Mouse (Mus musculus) kidney, postnatal 4 days (tissue): ENCODE results near the gene Wdr75.

Experiments used
- DNase-seq, 2 experiments: peaks; one replicate each; pipeline ENCODE4 v3.0.0; 2021; ENCODE audit warnings: mixed read lengths in 2 of 2

The Wdr75 gene

DNA sequence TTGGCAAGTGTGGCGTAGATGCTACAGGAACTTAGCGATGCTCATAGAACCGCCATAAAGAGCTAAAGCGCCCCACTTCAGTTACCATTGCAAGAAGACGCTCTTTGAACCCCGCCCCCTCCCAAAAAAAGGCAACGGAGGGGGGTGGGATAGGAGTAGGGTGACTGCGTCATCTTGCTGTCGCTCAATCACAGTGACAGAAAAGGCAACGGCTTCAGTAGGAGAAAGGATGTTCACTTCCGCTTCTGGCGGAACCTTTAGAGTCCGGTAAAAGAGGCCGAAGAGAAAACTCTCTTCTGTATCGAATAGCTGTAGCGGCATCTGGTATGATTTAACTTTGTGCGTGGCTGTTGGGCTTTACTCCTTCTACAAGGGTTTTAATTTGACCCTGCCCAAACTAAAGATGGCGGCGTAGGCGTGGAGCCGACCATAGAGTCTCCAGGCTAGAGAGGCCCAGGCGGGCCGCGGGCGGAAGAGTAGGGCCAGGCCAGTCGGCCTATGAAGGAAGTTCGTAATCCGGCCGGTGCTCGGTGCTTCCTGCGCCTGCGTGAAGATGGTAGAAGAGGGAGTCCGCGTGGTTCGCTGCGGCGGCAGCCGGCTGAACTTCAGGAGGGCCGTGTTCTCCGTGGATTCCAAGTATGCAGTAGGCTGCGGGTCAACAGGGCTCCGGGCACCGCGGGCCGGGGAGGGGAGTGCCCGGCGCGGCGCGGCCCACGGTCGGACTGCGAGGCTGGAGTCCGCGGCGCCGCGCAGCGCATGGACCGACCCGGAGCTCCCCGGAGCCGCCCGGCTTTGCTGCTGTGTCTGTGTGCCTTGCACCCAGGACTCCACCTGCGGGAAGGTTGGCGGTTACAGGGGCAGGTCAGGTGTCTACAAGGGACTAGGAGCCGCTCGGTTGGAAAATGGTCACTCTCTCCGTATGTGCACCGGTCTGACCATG lies at the start of gene Wdr75:
Wdr75 (plus strand) TSS at position 198 of the 940 bp plus-strand sequence.
- peak; percentile 96 to 97 for DNase-seq

DNA sequence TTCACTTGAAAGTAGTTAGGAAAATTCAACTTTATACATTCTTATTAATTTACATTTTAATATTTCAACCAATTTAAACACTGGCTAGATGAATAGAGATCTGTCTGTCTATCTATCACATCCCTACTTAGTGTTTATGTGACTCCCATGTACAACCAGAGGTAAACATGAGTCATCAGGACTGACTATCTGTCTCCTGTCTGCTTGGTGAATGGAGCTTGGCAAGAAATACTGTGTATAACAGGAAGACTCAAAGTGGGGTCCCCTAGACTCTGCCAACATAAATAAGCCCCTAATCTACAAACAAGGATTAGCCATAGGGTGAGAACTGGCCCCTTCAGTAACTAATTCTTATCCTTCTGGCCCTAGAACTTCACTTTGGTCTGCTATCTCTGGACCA lies 39.1 kb upstream of the Wdr75 start:
- no peak for DNase-seq

DNA sequence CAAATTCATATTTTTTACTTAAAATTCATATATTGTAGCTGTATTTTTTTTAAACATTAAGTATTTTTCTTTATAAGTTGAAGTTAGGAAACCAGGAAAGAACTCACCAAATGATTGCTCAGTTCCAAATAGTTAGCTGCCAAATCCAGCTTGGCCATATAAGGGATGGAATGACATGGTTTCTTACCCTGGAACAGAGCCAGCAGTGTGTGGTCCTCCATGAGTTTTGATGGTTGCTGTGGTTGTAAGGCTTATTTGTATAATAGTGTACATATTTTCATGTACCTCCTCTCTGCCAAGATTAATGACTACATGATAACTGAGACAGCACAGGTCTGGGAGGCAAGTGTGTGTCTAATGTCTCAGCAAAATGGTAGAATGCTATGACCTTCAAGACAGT lies 38.3 kb upstream of the Wdr75 start:
- no peak for DNase-seq

DNA sequence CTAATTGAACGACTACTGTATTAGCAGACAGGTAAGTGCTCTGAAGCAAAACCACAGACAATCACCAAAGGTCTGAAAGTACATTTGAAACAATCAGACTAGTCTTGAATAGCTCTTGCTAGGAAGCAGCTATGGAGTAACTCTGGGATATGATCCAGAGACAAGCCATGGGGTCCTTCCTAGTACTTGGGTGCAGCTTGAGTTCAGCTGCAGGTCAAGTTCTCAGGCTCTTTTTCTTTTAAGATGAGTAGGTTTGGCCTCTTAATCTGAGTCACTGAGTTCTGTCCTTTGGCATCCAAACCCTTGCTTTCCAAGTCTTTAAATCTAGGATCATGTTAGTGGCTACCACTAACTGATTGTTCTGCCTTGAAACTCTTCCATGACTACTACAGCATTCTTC lies 37.0 kb upstream of the Wdr75 start:
- DNase-seq, result no peak

- no peak for DNase-seq
These were observed 34.1 kb upstream of the Wdr75 start for GRCm38 (mm10) chr1:45760667-45761467.

DNA sequence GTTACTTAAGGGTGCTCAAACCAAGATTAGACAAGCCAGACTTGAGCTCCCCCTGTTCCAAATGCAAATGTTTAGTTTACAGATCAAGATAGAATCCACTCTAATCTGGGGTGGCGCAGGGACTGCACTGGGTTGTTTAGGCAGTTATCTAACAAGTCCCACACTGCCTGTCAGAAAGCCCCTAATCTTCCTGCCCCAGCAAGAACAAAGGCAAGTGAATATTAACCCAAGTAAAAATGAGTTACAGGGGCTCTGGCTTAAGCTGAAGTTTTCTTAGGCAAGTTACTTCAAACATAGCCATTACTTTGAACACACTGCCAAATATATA lies 33.5 kb upstream of the Wdr75 start:
- no peak for DNase-seq

DNA sequence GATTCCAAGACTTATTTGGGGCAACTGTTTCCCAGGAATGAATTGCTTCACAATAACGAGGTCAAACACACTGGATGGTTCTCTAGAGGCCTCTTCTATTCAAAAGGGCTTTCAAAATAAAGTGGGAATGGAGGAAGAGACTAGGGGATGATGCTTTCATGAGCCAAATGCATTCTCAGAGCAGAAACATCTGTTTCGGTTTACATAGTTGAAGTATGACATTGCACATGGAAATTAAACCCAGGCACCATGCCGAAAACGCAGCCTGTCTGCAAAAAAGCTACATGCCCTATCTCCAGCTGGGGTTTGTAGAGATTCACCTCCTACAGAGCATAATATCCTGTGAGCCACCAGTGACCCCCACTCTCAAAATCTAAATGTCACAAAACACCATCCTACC lies 29.3 kb upstream of the Wdr75 start:
- DNase-seq, result peak; percentile 48 to 65

DNA sequence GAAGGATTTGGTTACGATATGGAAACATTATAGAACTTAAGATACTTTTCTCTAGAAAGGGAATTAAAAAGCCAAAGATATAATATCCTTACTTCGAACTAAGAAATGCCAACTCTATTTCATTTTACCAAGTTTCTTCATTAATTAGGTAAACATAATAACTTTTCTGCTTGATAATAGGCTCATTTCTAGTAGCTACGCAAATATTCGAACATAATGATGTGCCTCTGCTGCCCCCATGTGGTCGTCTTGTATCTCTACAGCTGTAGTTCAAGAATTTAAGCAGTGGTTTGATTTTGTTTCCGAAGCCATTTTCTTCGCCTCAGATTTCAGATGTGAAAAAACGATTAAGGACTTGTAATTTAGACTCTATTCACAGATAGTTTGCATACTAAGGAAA lies 28.8 kb upstream of the Wdr75 start:
- DNase-seq, result peak; percentile 88 to 89

DNA sequence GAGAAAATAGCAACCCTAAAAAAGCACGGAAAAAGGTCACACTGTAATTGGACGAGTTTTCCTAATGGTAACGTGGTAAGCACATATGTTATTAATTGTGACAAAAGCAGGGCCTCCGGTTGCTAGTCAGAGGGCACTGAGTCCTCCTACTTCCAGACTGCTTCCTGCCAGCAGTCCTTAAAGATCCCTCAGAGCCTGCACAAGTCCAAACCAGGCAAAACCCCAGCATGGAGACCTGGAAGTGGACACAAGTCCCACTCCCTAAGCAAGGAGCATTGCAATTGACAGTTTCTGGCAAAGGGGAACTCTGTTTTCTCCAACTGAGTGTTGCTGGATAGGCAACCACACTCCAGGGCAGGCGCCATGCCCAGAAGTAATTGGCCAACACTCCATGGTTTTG lies 27.4 kb upstream of the Wdr75 start:
- no peak for DNase-seq

- DNase-seq, result no peak
These were observed 25.6 kb upstream of the Wdr75 start for GRCm38 (mm10) chr1:45769321-45769720.

GRCm38 (mm10) chr1:45770051-45770450 lies 24.9 kb upstream of the Wdr75 start:
- no peak for DNase-seq

DNA sequence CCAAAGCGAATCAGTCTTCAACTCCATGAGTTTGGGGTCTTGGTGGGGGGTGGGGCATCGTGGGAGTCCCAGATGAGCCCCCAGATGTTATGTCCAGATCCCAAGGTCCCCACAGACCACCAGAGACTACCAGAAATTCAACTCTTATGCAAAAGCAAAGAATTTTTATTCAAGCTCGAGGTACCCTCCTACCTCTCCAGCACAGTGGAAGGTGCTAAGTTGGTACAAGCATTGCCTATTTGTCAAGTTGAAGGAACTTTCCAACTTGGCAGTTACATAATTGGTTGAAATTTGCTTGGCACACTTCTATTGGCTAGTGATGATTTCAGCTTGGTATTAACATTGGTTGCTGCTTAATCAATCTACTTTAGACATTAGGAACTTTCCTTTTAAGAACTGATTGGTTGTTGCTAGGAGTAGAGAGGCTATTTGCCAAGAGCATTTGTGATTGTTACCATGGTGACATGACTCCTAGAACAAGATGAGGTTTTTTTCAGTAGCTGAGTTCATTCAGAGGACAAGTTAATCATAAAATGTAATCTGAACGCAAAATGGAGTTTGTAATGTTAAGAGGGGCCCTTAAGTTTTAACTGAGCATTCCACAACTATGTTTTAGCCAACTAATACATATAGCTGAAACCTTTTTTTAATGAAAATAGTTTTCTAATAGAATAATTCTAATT lies 14.2 kb upstream of the Wdr75 start:
- no peak for DNase-seq

DNA sequence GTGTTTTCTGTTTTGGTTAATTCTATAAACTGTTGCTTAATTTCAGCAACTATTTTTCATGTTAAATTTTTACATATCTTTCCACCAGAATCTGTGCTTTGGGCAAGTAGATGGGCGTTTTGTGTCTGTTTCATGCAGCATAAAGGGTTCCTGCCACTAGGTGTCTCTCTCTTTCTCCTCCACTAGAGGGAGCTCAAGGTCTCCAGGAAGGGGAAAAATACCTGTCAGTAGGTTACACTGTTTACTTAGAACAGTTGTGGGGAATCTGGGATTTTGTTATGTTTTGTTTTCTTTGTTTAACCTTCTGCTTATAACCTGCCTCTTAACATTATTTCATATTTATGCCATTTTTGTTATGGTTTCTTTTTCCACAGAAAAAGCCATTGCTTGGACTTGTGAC lies 21.9 kb downstream of the Wdr75 start:
- peak in 1 of 2 experiments; percentile 15 for DNase-seq

DNA sequence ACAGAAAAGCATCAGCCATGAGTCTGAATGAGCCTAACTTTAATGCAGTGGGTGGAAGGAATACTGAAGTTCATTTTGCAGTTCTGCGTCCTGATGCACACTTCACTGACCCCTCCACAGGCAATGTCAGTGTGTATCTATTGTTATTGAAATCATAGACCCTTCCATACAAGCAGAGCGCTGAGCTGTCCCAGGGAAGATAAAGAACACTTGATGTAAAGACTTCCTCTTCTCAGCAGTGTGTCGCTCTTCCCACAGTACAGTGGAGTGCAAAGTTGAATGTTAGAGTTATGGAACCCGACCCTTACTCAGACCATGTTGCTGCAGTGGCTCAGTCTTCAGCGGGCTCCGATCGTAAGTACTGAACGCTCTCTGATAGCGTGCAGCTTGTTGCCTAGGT lies 23.6 kb downstream of the Wdr75 start:
- DNase-seq, result no peak

- no peak for DNase-seq
These were observed 29.5 kb downstream of the Wdr75 start for GRCm38 (mm10) chr1:45824441-45824840.

- peak; percentile 82 to 86 for DNase-seq
These were observed 30.2 kb downstream of the Wdr75 start for GRCm38 (mm10) chr1:45825140-45825539.

DNA sequence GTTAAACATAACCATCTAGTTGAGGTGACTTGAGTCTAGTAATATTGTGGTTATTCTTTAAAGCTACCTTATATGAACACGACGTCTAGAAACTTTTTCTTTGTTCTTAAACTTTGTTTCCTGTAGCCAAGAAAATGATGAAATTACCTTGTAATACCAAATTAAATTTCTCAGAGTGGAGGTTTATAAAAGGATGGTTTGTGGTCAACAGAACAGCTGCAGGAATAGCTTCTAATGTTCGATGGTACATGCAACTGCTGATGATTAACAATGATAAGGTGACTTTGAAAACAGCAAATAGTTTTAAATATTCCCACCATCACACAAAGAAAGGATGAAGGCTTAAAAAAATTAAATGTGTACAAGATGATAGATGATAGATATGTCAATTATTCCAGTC lies 30.7 kb downstream of the Wdr75 start:
- DNase-seq, result no peak

DNA sequence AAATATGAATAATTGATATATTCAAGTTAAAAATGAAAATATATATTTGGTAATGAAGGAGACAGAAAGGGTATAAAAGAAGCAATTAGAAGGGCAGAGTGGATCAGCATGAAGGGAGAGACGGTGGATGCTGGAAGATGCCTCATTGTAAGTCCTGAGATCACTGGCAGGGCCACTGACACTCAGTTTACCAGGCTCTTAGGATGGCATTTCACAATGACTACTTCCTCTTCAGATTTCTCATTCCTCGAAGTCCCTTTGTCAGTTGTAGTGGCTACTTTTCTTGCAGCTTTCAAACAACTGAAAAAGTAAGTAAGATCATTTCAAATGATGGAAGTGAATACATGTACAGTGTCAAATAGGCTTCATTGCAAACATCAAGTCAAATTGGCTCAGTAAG lies 31.2 kb downstream of the Wdr75 start:
- no peak for DNase-seq

GRCm38 (mm10) chr1:45826796-45827195 lies 31.8 kb downstream of the Wdr75 start:
- DNase-seq, result no peak

DNA sequence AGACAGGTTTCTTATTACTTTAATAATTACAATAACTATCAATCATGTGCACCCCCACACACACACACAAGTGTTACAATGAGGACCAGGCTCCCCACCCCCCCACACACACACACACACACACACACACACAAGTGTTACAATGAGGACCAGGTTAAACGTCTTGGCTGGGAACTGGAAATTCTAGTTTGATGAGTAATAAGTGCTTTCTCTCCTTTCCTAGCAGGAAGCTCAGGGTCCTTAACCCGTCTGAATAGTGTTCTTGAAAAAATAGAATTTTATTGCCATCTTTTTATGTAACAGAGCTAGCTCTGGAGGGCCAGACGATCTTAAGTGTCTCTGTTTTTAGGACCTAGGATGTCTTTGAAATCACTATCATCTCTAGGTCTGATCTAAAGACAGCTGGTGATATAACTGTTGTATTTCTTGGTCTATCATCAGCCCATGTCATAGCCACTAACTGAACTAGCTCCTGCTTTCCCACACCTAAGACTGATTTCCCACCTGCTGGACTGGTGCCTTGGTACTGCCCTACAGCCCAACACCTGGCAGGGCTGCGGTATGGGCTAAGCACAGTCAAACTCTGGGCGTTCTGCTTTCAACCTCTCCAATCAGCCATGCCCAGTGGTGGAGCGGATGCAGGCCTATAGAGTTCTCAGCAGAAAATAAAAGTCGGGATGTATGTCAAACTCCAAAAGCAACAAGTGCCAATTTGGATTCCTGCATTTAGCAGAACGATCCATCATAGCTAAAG lies 35.7 kb downstream of the Wdr75 start:
- no peak for DNase-seq

DNA sequence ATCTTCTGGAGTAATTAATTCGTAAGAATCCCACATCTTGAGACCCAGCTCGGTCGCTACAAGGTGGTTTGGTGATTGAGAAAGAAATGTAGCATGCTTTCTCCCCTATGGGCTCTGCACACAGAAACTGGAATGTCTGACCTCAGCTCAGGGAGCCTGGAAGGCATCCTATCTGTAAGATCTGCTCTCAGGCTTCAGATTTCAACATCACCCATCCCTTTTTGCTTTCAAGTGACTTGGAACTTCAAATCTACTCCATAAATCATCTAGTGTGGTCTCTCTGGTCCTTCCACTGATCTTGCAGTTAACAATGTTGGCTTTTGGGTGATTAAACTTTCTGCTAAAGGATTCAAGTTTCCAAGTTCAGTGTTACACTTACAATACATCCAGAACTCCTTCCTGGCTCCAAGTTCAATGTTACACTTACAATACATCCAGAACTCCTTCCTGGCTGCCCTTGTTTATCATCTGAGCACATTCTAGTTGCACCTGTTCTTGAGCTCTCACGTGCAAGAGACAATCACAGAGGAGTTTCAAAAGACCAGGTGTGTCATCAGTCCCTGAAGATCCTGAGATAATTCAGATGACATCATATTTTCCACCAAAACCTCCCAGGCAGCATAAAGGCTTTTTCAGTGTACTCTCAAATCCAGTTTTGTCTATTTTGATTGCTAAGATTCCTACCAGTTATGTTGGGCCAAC lies 40.5 kb downstream of the Wdr75 start:
- DNase-seq, result no peak

GRCm38 (mm10) chr1:45837736-45838135 lies 42.8 kb downstream of the Wdr75 start:
- DNase-seq, result peak; percentile 62 to 76
